ENCODE assay signal across 7 mouse cellular contexts in genomic region chr11:102245581-102246272, GRCm38 (mm10). TPM values are rescaled to one million over a fixed set of nuclear protein-coding genes. Genes with fewer than 3 reads are reported as not detected.
DNase-seq lines count a peak whose midpoint lies in the region; ATAC-seq and TF ChIP-seq lines count a peak whose summit lies in the region.

No protein-coding gene starts in this region.

- H3K27me3 ChIP-seq in lung, embryonic 16.5 days (ENCODE audit: control insufficient read depth, insufficient read depth, low read depth, low read length): no peaks in the 10 kb centered on the region
- no peaks in the 10 kb centered on the region for H3K27me3 ChIP-seq in forebrain, embryonic 16.5 days (replicated peaks; ENCODE audit: control insufficient read depth, insufficient read depth, low read length)
- peaks cover 26% of the 10 kb centered on the region for H3K27me3 ChIP-seq in liver, embryonic 13.5 days
- no peaks in the 10 kb centered on the region for H3K27me3 ChIP-seq in stomach, postnatal 0 days (ENCODE audit: control insufficient read depth, insufficient read depth, low read length)

- H3K9me3 ChIP-seq in lung, embryonic 16.5 days (ENCODE audit: control insufficient read depth, low read length): no peaks in the 10 kb centered on the region; the same call in 1 of the 2 replicates
- 0 out of 2 replicates have a peak, but pooled peaks cover 4% of the 10 kb centered on the region for H3K9me3 ChIP-seq in forebrain, embryonic 16.5 days (ENCODE audit: control insufficient read depth, low read length)
- H3K9me3 ChIP-seq in liver, embryonic 13.5 days (replicated peaks): no peaks in the 10 kb centered on the region
- H3K9me3 ChIP-seq in stomach, postnatal 0 days (ENCODE audit: control insufficient read depth, low read length): no peaks in the 10 kb centered on the region

- H3K9ac ChIP-seq in lung, embryonic 16.5 days (ENCODE audit: low read length): no peak overlapping the region; the same call in 1 of the 2 replicates
- H3K9ac ChIP-seq in forebrain, embryonic 16.5 days (replicated peaks; ENCODE audit: low read depth, low read length): peak overlapping the region; percentile 49
- no peak overlapping the region for H3K9ac ChIP-seq in liver, embryonic 13.5 days
- peak overlapping the region; percentile 53 for H3K9ac ChIP-seq in stomach, postnatal 0 days (ENCODE audit: low read length)

- intact Hi-C loops in left cerebral cortex, postnatal 36 days (cut with DNase I): loop anchor here (1.0 kb wide), 1 partner anchor 15 kb away; the partner anchor contains the start of gene Hdac5

- H3K27ac ChIP-seq in lung, embryonic 16.5 days (ENCODE audit: low read length): peak overlapping the region; percentile 32
- H3K27ac ChIP-seq in forebrain, embryonic 16.5 days (ENCODE audit: low read length): peak overlapping the region; percentile 43
- no peak overlapping the region for H3K27ac ChIP-seq in liver, embryonic 13.5 days
- H3K27ac ChIP-seq in stomach, postnatal 0 days (replicated peaks): peak overlapping the region; percentile 74

- no peaks in the 10 kb centered on the region for H3K36me3 ChIP-seq in lung, embryonic 16.5 days (ENCODE audit: control insufficient read depth, insufficient read depth, low read length)
- no peaks in the 10 kb centered on the region for H3K36me3 ChIP-seq in forebrain, embryonic 16.5 days (ENCODE audit: control insufficient read depth, insufficient read depth)
- H3K36me3 ChIP-seq in liver, embryonic 13.5 days: peaks cover 2% of the 10 kb centered on the region
- no peaks in the 10 kb centered on the region for H3K36me3 ChIP-seq in stomach, postnatal 0 days (ENCODE audit: control insufficient read depth, insufficient read depth, low read length)

- TF ChIP-seq EP300 in stomach, postnatal 0 days (optimal IDR thresholded peaks at IDR 0.05): no peak

- H3K4me3 ChIP-seq in lung, embryonic 16.5 days (ENCODE audit: low read length): peak overlapping the region; percentile 38
- H3K4me3 ChIP-seq in forebrain, embryonic 16.5 days (replicated peaks; ENCODE audit: low read length): peak overlapping the region; percentile 40
- no peak overlapping the region for H3K4me3 ChIP-seq in liver, embryonic 13.5 days (replicated peaks)
- peak overlapping the region; percentile 29 for H3K4me3 ChIP-seq in stomach, postnatal 0 days (ENCODE audit: low read depth, low read length)

- WGBS in lung, embryonic 16.5 days: 42% methylated on average over 14 of the region's 14 CpGs
- 36% methylated on average over 14 of the region's 14 CpGs for WGBS in forebrain, embryonic 16.5 days
- 57% methylated on average over 14 of the region's 14 CpGs for WGBS in liver, embryonic 13.5 days (ENCODE audit: insufficient replicate concordance)
- 25% methylated on average over 14 of the region's 14 CpGs for WGBS in stomach, postnatal 0 days

- H3K4me1 ChIP-seq in lung, embryonic 16.5 days (replicated peaks; ENCODE audit: control insufficient read depth, insufficient read depth, low read length): peaks cover 20% of the 10 kb centered on the region
- peaks cover 28% of the 10 kb centered on the region for H3K4me1 ChIP-seq in forebrain, embryonic 16.5 days (replicated peaks; ENCODE audit: control insufficient read depth, insufficient read depth, low read length)
- peaks cover 32% of the 10 kb centered on the region for H3K4me1 ChIP-seq in liver, embryonic 13.5 days (replicated peaks)
- H3K4me1 ChIP-seq in stomach, postnatal 0 days (replicated peaks; ENCODE audit: control insufficient read depth, insufficient read depth): peaks cover 3% of the 10 kb centered on the region; the same call in 1 of the 2 replicates

- peak overlapping the region; percentile 77 for H3K4me2 ChIP-seq in lung, embryonic 16.5 days (ENCODE audit: low read depth, low read length)
- peak overlapping the region; percentile 75 for H3K4me2 ChIP-seq in forebrain, embryonic 16.5 days (ENCODE audit: low read length)
- peak overlapping the region; percentile 55 for H3K4me2 ChIP-seq in liver, embryonic 13.5 days
- peak overlapping the region; percentile 69 for H3K4me2 ChIP-seq in stomach, postnatal 0 days (replicated peaks; ENCODE audit: low read depth)

- ATAC-seq in lung, embryonic 16.5 days (ENCODE audit: low read depth): 0 out of 2 replicates have a peak, but pooled peaks have one; percentile 23
- no peak for ATAC-seq in forebrain, embryonic 16.5 days
- ATAC-seq in liver, embryonic 13.5 days (ENCODE audit: low read depth): no peak
- no peak for ATAC-seq in stomach, postnatal 0 days (ENCODE audit: low FRiP score, low TSS enrichment)

- no peak for TF ChIP-seq CTCF in stomach, postnatal 0 days (IDR thresholded peaks at IDR 0.05; ENCODE audit: low read depth)

- no peak for DNase-seq in lung, postnatal 36 days
- DNase-seq in liver, embryonic 13.5 days: no peak
- DNase-seq in stomach, postnatal 0 days (ENCODE audit: low spot score): no peak
- DNase-seq in left cerebral cortex, postnatal 36 days (ENCODE audit: low spot score in 2 of 2): no peak
- DNase-seq in cerebellum, adult 9-10 months: no peak

RNA-seq across cellular contexts. Expression of gene BC030867, which starts 3.0 kb away (rescaled TPM):
- polyA plus RNA-seq in lung, embryonic 16.5 days (2015; fragmentation: Nextera tagmentation; extraction: Ambion mirVana): 18.7 and 19.4 TPM in 2 replicates
- 5.4 and 5.5 TPM in 2 replicates for polyA plus RNA-seq in forebrain, embryonic 16.5 days (2015; fragmentation: Nextera tagmentation; extraction: Ambion mirVana)
- polyA plus RNA-seq in liver, embryonic 13.5 days (2015; fragmentation: Nextera tagmentation; extraction: Ambion mirVana): 14.6 and 16.4 TPM in 2 replicates
- polyA plus RNA-seq in stomach, postnatal 0 days (2015; fragmentation: Nextera tagmentation; extraction: Ambion mirVana): 2.2 and 2.7 TPM in 2 replicates
- total RNA-seq in left cerebral cortex, postnatal 36 days (2021): 1 to 10 TPM; 1.2 TPM

RNA-seq across cellular contexts. Expression of gene Hdac5, which starts 15.8 kb away (rescaled TPM):
- 70.1 and 80.4 TPM in 2 replicates for polyA plus RNA-seq in lung, embryonic 16.5 days (2015; fragmentation: Nextera tagmentation; extraction: Ambion mirVana)
- polyA plus RNA-seq in forebrain, embryonic 16.5 days (2015; fragmentation: Nextera tagmentation; extraction: Ambion mirVana): 124 and 136 TPM in 2 replicates
- 12.8 and 12.9 TPM in 2 replicates for polyA plus RNA-seq in liver, embryonic 13.5 days (2015; fragmentation: Nextera tagmentation; extraction: Ambion mirVana)
- polyA plus RNA-seq in stomach, postnatal 0 days (2015; fragmentation: Nextera tagmentation; extraction: Ambion mirVana): 33.8 and 43.3 TPM in 2 replicates
- total RNA-seq in left cerebral cortex, postnatal 36 days (2021): 100 to 1,000 TPM; 270 to 275 TPM

RNA-seq across cellular contexts. Expression of gene Asb16, which starts 22.8 kb away (rescaled TPM):
- polyA plus RNA-seq in lung, embryonic 16.5 days (2015; fragmentation: Nextera tagmentation; extraction: Ambion mirVana): 0.05 and 0.08 TPM in 2 replicates
- not detected in 2 replicates for polyA plus RNA-seq in forebrain, embryonic 16.5 days (2015; fragmentation: Nextera tagmentation; extraction: Ambion mirVana)
- polyA plus RNA-seq in liver, embryonic 13.5 days (2015; fragmentation: Nextera tagmentation; extraction: Ambion mirVana): 0.06 and 0.08 TPM in 2 replicates
- 0.04 TPM in 1 of 2 replicates, not detected in the other for polyA plus RNA-seq in stomach, postnatal 0 days (2015; fragmentation: Nextera tagmentation; extraction: Ambion mirVana)
- 1 to 10 TPM; 1.2 to 1.7 TPM for total RNA-seq in left cerebral cortex, postnatal 36 days (2021)

RNA-seq across cellular contexts. Expression of gene Tmub2, which starts 39.0 kb away (rescaled TPM):
- 52.8 and 60.2 TPM in 2 replicates for polyA plus RNA-seq in lung, embryonic 16.5 days (2015; fragmentation: Nextera tagmentation; extraction: Ambion mirVana)
- polyA plus RNA-seq in forebrain, embryonic 16.5 days (2015; fragmentation: Nextera tagmentation; extraction: Ambion mirVana): 75.8 and 78.7 TPM in 2 replicates
- 22.8 and 24.9 TPM in 2 replicates for polyA plus RNA-seq in liver, embryonic 13.5 days (2015; fragmentation: Nextera tagmentation; extraction: Ambion mirVana)
- 30.3 and 31.3 TPM in 2 replicates for polyA plus RNA-seq in stomach, postnatal 0 days (2015; fragmentation: Nextera tagmentation; extraction: Ambion mirVana)
- total RNA-seq in left cerebral cortex, postnatal 36 days (2021): 10 to 100 TPM; 70.8 to 77.7 TPM

RNA-seq across cellular contexts. Expression of gene Atxn7l3, which starts 50.7 kb away (rescaled TPM):
- 11.1 and 11.6 TPM in 2 replicates for polyA plus RNA-seq in lung, embryonic 16.5 days (2015; fragmentation: Nextera tagmentation; extraction: Ambion mirVana)
- polyA plus RNA-seq in forebrain, embryonic 16.5 days (2015; fragmentation: Nextera tagmentation; extraction: Ambion mirVana): 28.5 and 29.5 TPM in 2 replicates
- 4.6 and 4.9 TPM in 2 replicates for polyA plus RNA-seq in liver, embryonic 13.5 days (2015; fragmentation: Nextera tagmentation; extraction: Ambion mirVana)
- polyA plus RNA-seq in stomach, postnatal 0 days (2015; fragmentation: Nextera tagmentation; extraction: Ambion mirVana): 6.9 and 7.3 TPM in 2 replicates
- total RNA-seq in left cerebral cortex, postnatal 36 days (2021): 100 to 1,000 TPM; 227 to 258 TPM

Comparison
In these comparisons a context has a peak if more than half of its experiments do, and no peak if none do; other contexts are left out.
1. H3K9ac ChIP-seq: peak in forebrain, embryonic 16.5 days (single experiment) and stomach, postnatal 0 days (single experiment); none in lung, embryonic 16.5 days (single experiment) and liver, embryonic 13.5 days (single experiment).
2. Peak in every context shown above with its lines, with median percentiles within 50 percentile points of each other: H3K4me2 ChIP-seq.